Mouse (Mus musculus) forebrain, embryonic 14.5 days (tissue): ENCODE measurements around the gene Lrrtm3. TPM values are rescaled to one million over a fixed set of nuclear protein-coding genes. Genes with fewer than 3 reads are reported as not detected.

ENCODE experiments used
- ATAC-seq: fragments of 200-750 bp; cut with Nextera tagmentation; 2 replicates; pipeline ENCODE4 v1.8.0; 2017; ENCODE audit warnings: mild to moderate bottlenecking, moderate library complexity
- DNase-seq: peaks from one replicate; pipeline ENCODE4 v3.0.0-alpha.2; 2015; ENCODE audit warnings: low spot score
- H3K27ac ChIP-seq: fragments of 300-500 bp; sonication (generic); 2 replicates; pipeline ENCODE4 v1.5.1; 2014; ENCODE audit warnings: low read depth, mild to moderate bottlenecking, control low read depth, low read length, moderate library complexity
- H3K27me3 ChIP-seq: fragments of 300-500 bp; sonication (generic); replicated peaks from 2 replicates; pipeline ENCODE4 v1.6.1; 2014; ENCODE audit warnings: low read length, control low read depth, mixed read lengths; ENCODE audit not compliant: control insufficient read depth, insufficient read depth
- H3K36me3 ChIP-seq: fragments of 300-500 bp; sonication (generic); 2 replicates; pipeline ENCODE4 v1.6.1; 2014; ENCODE audit warnings: low read length, control low read depth; ENCODE audit not compliant: control insufficient read depth, insufficient read depth
- H3K4me1 ChIP-seq: fragments of 300-500 bp; sonication (generic); 2 replicates; pipeline ENCODE4 v1.6.1; 2014; ENCODE audit warnings: antibody characterized with exemption, low read length, control low read depth; ENCODE audit not compliant: control insufficient read depth, insufficient read depth
- H3K4me2 ChIP-seq: fragments of 300-500 bp; sonication (generic); 2 replicates; pipeline ENCODE4 v1.6.1; 2014; ENCODE audit warnings: mild to moderate bottlenecking, control low read depth, low read length
- H3K4me3 ChIP-seq: fragments of 300-500 bp; sonication (generic); 2 replicates; pipeline ENCODE4 v1.5.1; 2014; ENCODE audit warnings: low read depth, low read length, control low read depth
- H3K9ac ChIP-seq: fragments of 300-500 bp; sonication (generic); 2 replicates; pipeline ENCODE4 v1.6.1; 2014; ENCODE audit warnings: mild to moderate bottlenecking, low read length, control low read depth, moderate library complexity
- H3K9me3 ChIP-seq: fragments of 300-500 bp; sonication (generic); replicated peaks from 2 replicates; pipeline ENCODE4 v1.6.1; 2016; ENCODE audit warnings: low read length, control low read depth, mixed read lengths; ENCODE audit not compliant: control insufficient read depth
- WGBS: fragments of 180-500 bp; shearing (Covaris S2); extraction: QIAGEN DNeasy Blood & Tissue Kit; methylation state at CpG from one replicate; pipeline ENCODE4 v1.1.7; 2014; 5-methylcytosine and 5-hydroxymethylcytosine counted together
- polyA plus RNA-seq: library from polyadenylated mRNA; unstranded; fragments of >200 nt; fragmentation: Nextera tagmentation; extraction: Ambion mirVana; gene quantifications from 2 replicates; pipeline ENCODE4 v1.2.1, GENCODE M21; 2014

Gene Lrrtm3
- polyA plus RNA-seq, 1 experiment from 2014 or later = 10.5 TPM

- 89% methylated on average over 1 of the region's 1 CpGs for WGBS
- Histone ChIP-seq H3K9ac (no peak overlapping the region), H3K27ac (no peak overlapping the region), H3K4me1 (no peaks in the 10 kb centered on the region), H3K27me3 (no peaks in the 10 kb centered on the region), H3K36me3 (no peaks in the 10 kb centered on the region), H3K4me3 (no peak overlapping the region), H3K9me3 (no peaks in the 10 kb centered on the region), H3K4me2 (no peak overlapping the region)
- ATAC-seq (no peak), DNase-seq (no peak)
Measured at GRCm38 (mm10) chr10:64020347-64020746, 69.7 kb downstream of the Lrrtm3 start.

- WGBS = 82% methylated on average over 9 of the region's 9 CpGs
- Histone ChIP-seq H3K36me3 (no peaks in the 10 kb centered on the region), H3K4me3 (no peak overlapping the region), H3K27ac (no peak overlapping the region), H3K9me3 (no peaks in the 10 kb centered on the region), H3K9ac (no peak overlapping the region), H3K4me2 (no peak overlapping the region), H3K4me1 (no peaks in the 10 kb centered on the region), H3K27me3 (no peaks in the 10 kb centered on the region)
- ATAC-seq (no peak), DNase-seq (no peak)
Measured at GRCm38 (mm10) chr10:64001996-64002395, 88.1 kb downstream of the Lrrtm3 start.

GRCm38 (mm10) chr10:64001531-64001930, 88.5 kb downstream of the Lrrtm3 start:
- 78% methylated on average over 6 of the region's 6 CpGs for WGBS
- Histone ChIP-seq H3K4me1 (no peaks in the 10 kb centered on the region), H3K27me3 (no peaks in the 10 kb centered on the region), H3K27ac (no peak overlapping the region), H3K9ac (no peak overlapping the region), H3K4me3 (no peak overlapping the region), H3K36me3 (no peaks in the 10 kb centered on the region), H3K9me3 (no peaks in the 10 kb centered on the region), H3K4me2 (no peak overlapping the region)
- no peak for DNase-seq
- no peak for ATAC-seq

- 88% methylated on average over 5 of the region's 5 CpGs for WGBS
- Histone ChIP-seq H3K9ac (no peak overlapping the region), H3K27ac (no peak overlapping the region), H3K27me3 (no peaks in the 10 kb centered on the region), H3K4me2 (no peak overlapping the region), H3K4me1 (no peaks in the 10 kb centered on the region), H3K36me3 (no peaks in the 10 kb centered on the region), H3K4me3 (no peak overlapping the region), H3K9me3 (no peaks in the 10 kb centered on the region)
- ATAC-seq = no peak
- DNase-seq = no peak
Measured at GRCm38 (mm10) chr10:63994251-63994650, 95.8 kb downstream of the Lrrtm3 start.

GRCm38 (mm10) chr10:63985576-63985975, 104.5 kb downstream of the Lrrtm3 start:
- no peak overlapping the region for H3K27ac ChIP-seq
- H3K4me2 ChIP-seq = no peak overlapping the region
- no peak overlapping the region for H3K9ac ChIP-seq
- peak; percentile 80 for DNase-seq
- H3K4me3 ChIP-seq = no peak overlapping the region
- H3K27me3 ChIP-seq = no peaks in the 10 kb centered on the region
- H3K9me3 ChIP-seq = no peaks in the 10 kb centered on the region
- WGBS = 64% methylated on average over 4 of the region's 4 CpGs
- H3K36me3 ChIP-seq = no peaks in the 10 kb centered on the region
- peak; percentile 37; the same call in 1 of the 2 replicates for ATAC-seq
- H3K4me1 ChIP-seq = no peaks in the 10 kb centered on the region

- no peak overlapping the region for H3K4me2 ChIP-seq
- no peaks in the 10 kb centered on the region for H3K9me3 ChIP-seq
- H3K9ac ChIP-seq = no peak overlapping the region
- H3K27me3 ChIP-seq = no peaks in the 10 kb centered on the region
- 79% methylated on average over 2 of the region's 2 CpGs for WGBS
- ATAC-seq = no peak
- H3K36me3 ChIP-seq = no peaks in the 10 kb centered on the region
- no peak overlapping the region for H3K27ac ChIP-seq
- peaks cover 11% of the 10 kb centered on the region for H3K4me1 ChIP-seq
- H3K4me3 ChIP-seq = no peak overlapping the region
- no peak for DNase-seq
Measured at GRCm38 (mm10) chr10:63979410-63979809, 110.7 kb downstream of the Lrrtm3 start.

GRCm38 (mm10) chr10:63978969-63979368, 111.1 kb downstream of the Lrrtm3 start:
- Histone ChIP-seq H3K9me3 (no peaks in the 10 kb centered on the region), H3K9ac (no peak overlapping the region), H3K36me3 (no peaks in the 10 kb centered on the region), H3K4me2 (no peak overlapping the region; the same call in 1 of the 2 replicates), H3K27me3 (no peaks in the 10 kb centered on the region), H3K4me1 (peaks cover 11% of the 10 kb centered on the region), H3K4me3 (no peak overlapping the region), H3K27ac (no peak overlapping the region)
- ATAC-seq (peak; percentile 53), DNase-seq (no peak)
- whole genome bisulfite sequencing = 47% methylated on average over 5 of the region's 5 CpGs

- peak overlapping the region; percentile 45 for H3K4me2 ChIP-seq
- 0 out of 2 replicates have a peak overlapping the region, but pooled peaks have one; percentile 55 for H3K27ac ChIP-seq
- no peak overlapping the region for H3K4me3 ChIP-seq
- peak; percentile 96 for ATAC-seq
- WGBS = 19% methylated on average over 3 of the region's 3 CpGs
- H3K4me1 ChIP-seq = peaks cover 11% of the 10 kb centered on the region
- H3K9me3 ChIP-seq = no peaks in the 10 kb centered on the region
- DNase-seq = peak; percentile 79
- H3K9ac ChIP-seq = no peak overlapping the region
- no peaks in the 10 kb centered on the region for H3K27me3 ChIP-seq
- H3K36me3 ChIP-seq = no peaks in the 10 kb centered on the region
Measured at GRCm38 (mm10) chr10:63978535-63978934, 111.5 kb downstream of the Lrrtm3 start.

- H3K36me3 ChIP-seq = no peaks in the 10 kb centered on the region
- peak overlapping the region; percentile 45 for H3K4me2 ChIP-seq
- peak overlapping the region; percentile 17 for H3K4me3 ChIP-seq
- ATAC-seq (peak; percentile 38; the same call in 1 of the 2 replicates), DNase-seq (peak; percentile 39)
- peaks cover 11% of the 10 kb centered on the region for H3K4me1 ChIP-seq
- H3K9me3 ChIP-seq = no peaks in the 10 kb centered on the region
- H3K9ac ChIP-seq = peak overlapping the region; percentile 32; the same call in 1 of the 2 replicates
- 23% methylated on average over 11 of the region's 11 CpGs for WGBS
- H3K27me3 ChIP-seq = no peaks in the 10 kb centered on the region
- peak overlapping the region; percentile 55; the same call in 1 of the 2 replicates for H3K27ac ChIP-seq
Measured at GRCm38 (mm10) chr10:63978101-63978500, 112.0 kb downstream of the Lrrtm3 start.
